Mouse (Mus musculus) megakaryocyte, embryonic 14.5 days (primary cell): Measurements from ENCODE around the gene Olfr370.

Experiments used
- FLI1 ChIP-seq: IDR thresholded peaks from 2 replicates; pipeline ENCODE4 v1.6.1; 2012; ENCODE audit warnings: low read length, inconsistent platforms, mixed read lengths
- GATA1 ChIP-seq: IDR thresholded peaks from 3 replicates; pipeline ENCODE4 v1.6.1; 2012; ENCODE audit warnings: mixed read lengths, low read length, inconsistent platforms, borderline replicate concordance

GRCm38 (mm10) chr8:83584771-83585170 lies 49.2 kb downstream of the Olfr370 start:
- no peak for TF ChIP-seq GATA1
- no peak for TF ChIP-seq FLI1
